Mouse (Mus musculus) midbrain, embryonic 11.5 days (tissue): ENCODE measurements around the gene Vps18. TPM values are rescaled to one million over a fixed set of nuclear protein-coding genes. Genes with fewer than 3 reads are reported as not detected.

Experiments
- ATAC-seq: fragments of 200-750 bp; cut with Nextera tagmentation; 2 replicates; pipeline ENCODE4 v1.8.0; 2017; ENCODE audit warnings: moderate TSS enrichment, moderate library complexity; ENCODE audit not compliant: low FRiP score
- DNase-seq: peaks from one replicate; pipeline ENCODE4 v3.0.0; 2015; ENCODE audit warnings: low spot score; ENCODE audit errors: missing footprints
- H3K27ac ChIP-seq: fragments of 300-500 bp; sonication (generic); 2 replicates; pipeline ENCODE4 v1.5.1; 2014; ENCODE audit warnings: low read depth, low read length
- H3K27me3 ChIP-seq: fragments of 300-500 bp; sonication (generic); 2 replicates; pipeline ENCODE4 v1.6.1; 2014; ENCODE audit warnings: mild to moderate bottlenecking, low read length, moderate library complexity, mixed read lengths; ENCODE audit not compliant: control insufficient read depth, insufficient read depth
- H3K36me3 ChIP-seq: fragments of 300-500 bp; sonication (generic); 2 replicates; pipeline ENCODE4 v1.6.1; 2014; ENCODE audit warnings: mild to moderate bottlenecking, low read length, moderate library complexity, mixed read lengths; ENCODE audit not compliant: control insufficient read depth, insufficient read depth
- H3K4me1 ChIP-seq: fragments of 300-500 bp; sonication (generic); 2 replicates; pipeline ENCODE4 v1.6.1; 2014; ENCODE audit warnings: low read length; ENCODE audit not compliant: control insufficient read depth, insufficient read depth
- H3K4me2 ChIP-seq: fragments of 300-500 bp; sonication (generic); 2 replicates; pipeline ENCODE4 v1.6.1; 2014; ENCODE audit warnings: mild to moderate bottlenecking, moderate library complexity
- H3K4me3 ChIP-seq: fragments of 300-500 bp; sonication (generic); 2 replicates; pipeline ENCODE4 v1.5.1; 2014; ENCODE audit warnings: low read depth, low read length
- H3K9ac ChIP-seq: fragments of 300-500 bp; sonication (generic); 2 replicates; pipeline ENCODE4 v1.6.1; 2014; ENCODE audit warnings: low read length
- H3K9me3 ChIP-seq: fragments of 300-500 bp; sonication (generic); 2 replicates; pipeline ENCODE4 v1.6.1; 2016; ENCODE audit warnings: low read length; ENCODE audit not compliant: control insufficient read depth
- WGBS: fragments of 180-500 bp; shearing (Covaris S2); extraction: QIAGEN DNeasy Blood & Tissue Kit; methylation state at CpG from one replicate; pipeline ENCODE4 v1.1.7; 2014; 5-methylcytosine and 5-hydroxymethylcytosine counted together
- polyA plus RNA-seq: library from polyadenylated mRNA; unstranded; fragments of >200 nt; fragmentation: Nextera tagmentation; extraction: Ambion mirVana; gene quantifications from 2 replicates; pipeline ENCODE4 v1.2.1, GENCODE M21; 2014

Vps18 gene
- polyA plus RNA-seq, 1 experiment from 2014 or later, result 10.0 TPM

GRCm38 (mm10) chr2:119322587-119323300, 34.2 kb downstream of the Vps18 start:
- H3K27ac ChIP-seq, result peak overlapping the region; percentile 3; the same call in 1 of the 2 replicates
- WGBS, result 1% methylated on average over 39 of the region's 39 CpGs
- no peaks in the 10 kb centered on the region for H3K36me3 ChIP-seq
- peaks cover 47% of the 10 kb centered on the region for H3K4me1 ChIP-seq
- peak overlapping the region; percentile 13 for H3K4me3 ChIP-seq
- DNase-seq (peak; percentile 96), ATAC-seq (peak; percentile 77)
- peak overlapping the region; percentile 53 for H3K4me2 ChIP-seq
- H3K27me3 ChIP-seq, result peaks cover 92% of the 10 kb centered on the region
- no peaks in the 10 kb centered on the region for H3K9me3 ChIP-seq
- no peak overlapping the region for H3K9ac ChIP-seq

GRCm38 (mm10) chr2:119323866-119324575, 35.5 kb downstream of the Vps18 start:
- Histone ChIP-seq H3K36me3 (no peaks in the 10 kb centered on the region), H3K27me3 (peaks cover 96% of the 10 kb centered on the region), H3K4me3 (0 out of 2 replicates have a peak overlapping the region, but pooled peaks have one; percentile 28), H3K4me2 (0 out of 2 replicates have a peak overlapping the region, but pooled peaks have one; percentile 11), H3K9me3 (no peaks in the 10 kb centered on the region), H3K27ac (no peak overlapping the region), H3K4me1 (peaks cover 47% of the 10 kb centered on the region), H3K9ac (no peak overlapping the region)
- WGBS, result under 1% methylated on average over 32 of the region's 32 CpGs
- peak; percentile 88 for DNase-seq
- ATAC-seq, result no peak

- under 1% methylated on average over 32 of the region's 32 CpGs for WGBS
- no peak for ATAC-seq
- H3K4me1 ChIP-seq, result peaks cover 50% of the 10 kb centered on the region
Observed at GRCm38 (mm10) chr2:119324576-119325318, 36.2 kb downstream of the Vps18 start.

GRCm38 (mm10) chr2:119325568-119326143, 37.1 kb downstream of the Vps18 start, which contains the start of gene Dll4:
Dll4 (plus strand) TSS chr2:119325784.
- Histone ChIP-seq H3K9ac (peak within 1 kb of the TSS; percentile 44), H3K36me3 (no peaks in the 10 kb centered on the region), H3K9me3 (no peaks in the 10 kb centered on the region), H3K27ac (no peak within 1 kb of the TSS), H3K4me1 (peaks cover 50% of the 10 kb centered on the region), H3K4me3 (peak within 1 kb of the TSS; percentile 28), H3K4me2 (peak within 1 kb of the TSS; percentile 53), H3K27me3 (peaks cover 95% of the 10 kb centered on the region)
- ATAC-seq (peak; percentile 36; the same call in 1 of the 2 replicates), DNase-seq (peak; percentile 97)
- WGBS, result under 1% methylated on average over 33 of the region's 33 CpGs

More at GRCm38 (mm10) chr2:119324576-119325318, 36.2 kb downstream of the Vps18 start:
- Histone ChIP-seq H3K9me3 (no peaks in the 10 kb centered on the region), H3K27me3 (peaks cover 96% of the 10 kb centered on the region), H3K36me3 (no peaks in the 10 kb centered on the region), H3K9ac (no peak overlapping the region), H3K4me2 (peak overlapping the region; percentile 53), H3K4me3 (peak overlapping the region; percentile 28; the same call in 1 of the 2 replicates), H3K27ac (no peak overlapping the region)
- DNase-seq, result no peak

GRCm38 (mm10) chr2:119326161-119327101, 37.9 kb downstream of the Vps18 start:
- Histone ChIP-seq H3K4me3 (peak overlapping the region; percentile 28), H3K4me2 (peak overlapping the region; percentile 53), H3K9ac (peak overlapping the region; percentile 44), H3K27ac (no peak overlapping the region), H3K9me3 (no peaks in the 10 kb centered on the region), H3K4me1 (peaks cover 47% of the 10 kb centered on the region), H3K36me3 (no peaks in the 10 kb centered on the region), H3K27me3 (peaks cover 94% of the 10 kb centered on the region)
- DNase-seq (peak; percentile 94), ATAC-seq (no peak)
- WGBS, result under 1% methylated on average over 61 of the region's 61 CpGs

DNA sequence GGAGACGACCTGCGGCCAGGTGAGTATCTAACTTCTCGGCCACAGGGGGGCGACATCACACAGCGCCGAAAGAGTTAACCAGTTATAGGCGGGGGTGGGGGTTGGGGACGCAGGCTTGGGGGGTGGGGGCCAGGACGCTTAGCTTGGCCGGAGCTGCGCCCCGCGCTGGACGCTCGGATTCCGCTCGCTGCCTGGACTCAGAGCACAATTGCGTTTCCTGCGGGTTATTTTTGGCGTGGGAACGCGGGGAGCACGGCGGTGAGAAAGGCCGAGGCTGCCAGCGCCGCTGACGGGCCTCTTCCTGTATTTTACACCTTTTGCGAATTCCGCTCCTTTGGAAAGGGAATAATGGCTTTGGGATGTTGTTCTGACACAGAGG, 38.6 kb downstream of the Vps18 start:
- under 1% methylated on average over 30 of the region's 30 CpGs for WGBS
- DNase-seq (no peak), ATAC-seq (no peak)
- H3K4me1 ChIP-seq, result peaks cover 42% of the 10 kb centered on the region
- H3K27me3 ChIP-seq, result peaks cover 90% of the 10 kb centered on the region
- H3K4me2 ChIP-seq, result peak overlapping the region; percentile 53
- no peaks in the 10 kb centered on the region for H3K9me3 ChIP-seq
- H3K4me3 ChIP-seq, result peak overlapping the region; percentile 28
- no peak overlapping the region for H3K27ac ChIP-seq
- H3K9ac ChIP-seq, result peak overlapping the region; percentile 24; the same call in 1 of the 2 replicates
- no peaks in the 10 kb centered on the region for H3K36me3 ChIP-seq

- DNase-seq (no peak), ATAC-seq (no peak)
- Histone ChIP-seq H3K27ac (no peak overlapping the region), H3K9me3 (no peaks in the 10 kb centered on the region), H3K4me1 (peaks cover 33% of the 10 kb centered on the region), H3K4me3 (no peak overlapping the region), H3K27me3 (peaks cover 84% of the 10 kb centered on the region), H3K4me2 (no peak overlapping the region), H3K36me3 (no peaks in the 10 kb centered on the region), H3K9ac (no peak overlapping the region)
- WGBS, result 10% methylated on average over 11 of the region's 11 CpGs
Observed at GRCm38 (mm10) chr2:119327942-119328526, 39.5 kb downstream of the Vps18 start.
